Comparison of ENCODE assay signal across 16 mouse cellular contexts in genomic region chr11:103816719-103817118, GRCm38 (mm10). TPM values are rescaled to one million over a fixed set of nuclear protein-coding genes. Genes with fewer than 3 reads are reported as not detected.
"Had no signal": no experiment of that assay in that cellular context is flagged by ENCODE, and none has a peak within 500 bp of the region (broad histone marks: within the 10 kb centered on the region; RNA-seq: fewer than 3 reads in every experiment).

No protein-coding gene starts in this region.

- H3K4me1 ChIP-seq: lung, embryonic 15.5 days; stomach, embryonic 15.5 days had no signal

- H3K4me2 ChIP-seq: lung, embryonic 15.5 days; midbrain, embryonic 11.5 days; midbrain, embryonic 13.5 days; midbrain, embryonic 15.5 days; neural tube, embryonic 12.5 days; stomach, embryonic 15.5 days had no signal

- H3K9ac ChIP-seq: lung, embryonic 15.5 days; midbrain, embryonic 13.5 days; midbrain, embryonic 15.5 days; neural tube, embryonic 12.5 days; stomach, embryonic 15.5 days had no signal

- H3K27ac ChIP-seq: lung, embryonic 15.5 days; macrophage; midbrain, embryonic 13.5 days; midbrain, embryonic 15.5 days; neural tube, embryonic 12.5 days; stomach, embryonic 15.5 days; stomach, postnatal 0 days had no signal

- H3K4me3 ChIP-seq: lung, embryonic 15.5 days; megakaryocyte, embryonic 14.5 days; midbrain, embryonic 13.5 days; midbrain, embryonic 15.5 days; neural tube, embryonic 12.5 days; stomach, embryonic 15.5 days had no signal

- ATAC-seq: lung, postnatal 0 days; midbrain, embryonic 13.5 days; midbrain, embryonic 15.5 days had no signal

- DNase-seq: lung, adult 2 months; right cerebral cortex, postnatal 14 days; thymus, adult 2 months; thymus, postnatal 25 days; thymus, postnatal 4 days had no signal

- H3K36me3 ChIP-seq: lung, embryonic 15.5 days; stomach, embryonic 15.5 days had no signal

- H3K9me3 ChIP-seq: lung, embryonic 15.5 days; megakaryocyte, embryonic 14.5 days; midbrain, embryonic 13.5 days; midbrain, embryonic 15.5 days; neural tube, embryonic 12.5 days; stomach, embryonic 15.5 days had no signal

RNA-seq across cellular contexts. Expression of gene Wnt3, which starts 42.8 kb away (rescaled TPM):
- polyA plus RNA-seq: macrophage; urinary bladder, adult 2 months had no signal
